Mouse (Mus musculus) kidney, adult 8-10 months (tissue): Measurements from ENCODE around the gene Fbxo39.

Experiments used
- DNase-seq, 2 experiments: peaks; one replicate each; pipeline ENCODE4 v3.0.0; 2022

Fbxo39 gene

GRCm38 (mm10) chr11:72314151-72314895 is at the start of gene Fbxo39:
Gene Fbxo39 (plus strand): TSS chr11:72314444.
- DNase-seq = no peak

GRCm38 (mm10) chr11:72265483-72265882 is 48.8 kb upstream of the Fbxo39 start:
- DNase-seq = no peak

- DNase-seq = peak; percentile 37 to 69
Measured at GRCm38 (mm10) chr11:72266207-72266959, 47.9 kb upstream of the Fbxo39 start.

GRCm38 (mm10) chr11:72266960-72267560 is 47.2 kb upstream of the Fbxo39 start, which contains the start of gene Slc13a5:
Gene Slc13a5 (minus strand): TSS chr11:72267222.
- DNase-seq = peak in 1 of 2 experiments; percentile 46

- no peak for DNase-seq
Measured at GRCm38 (mm10) chr11:72271761-72272160, 42.5 kb upstream of the Fbxo39 start.

GRCm38 (mm10) chr11:72273341-72273740 is 40.9 kb upstream of the Fbxo39 start:
- DNase-seq = no peak

GRCm38 (mm10) chr11:72281143-72281851 is 32.9 kb upstream of the Fbxo39 start:
- DNase-seq = no peak

- peak; percentile 30 to 64 for DNase-seq
Measured at GRCm38 (mm10) chr11:72281852-72282400, 32.3 kb upstream of the Fbxo39 start.

- DNase-seq = peak; percentile 13 to 66
Measured at GRCm38 (mm10) chr11:72283486-72284224, 30.6 kb upstream of the Fbxo39 start.

- no peak for DNase-seq
Measured at GRCm38 (mm10) chr11:72284532-72285182, 29.6 kb upstream of the Fbxo39 start.

- no peak for DNase-seq
Measured at GRCm38 (mm10) chr11:72285971-72286480, 28.2 kb upstream of the Fbxo39 start.

- DNase-seq = no peak
Measured at GRCm38 (mm10) chr11:72286651-72287050, 27.6 kb upstream of the Fbxo39 start.

- DNase-seq = no peak
Measured at GRCm38 (mm10) chr11:72287126-72287525, 27.1 kb upstream of the Fbxo39 start.

GRCm38 (mm10) chr11:72287543-72287942 is 26.7 kb upstream of the Fbxo39 start:
- no peak for DNase-seq

GRCm38 (mm10) chr11:72293116-72293515 is 21.1 kb upstream of the Fbxo39 start:
- DNase-seq = no peak

- DNase-seq = peak; percentile 61 to 63
Measured at GRCm38 (mm10) chr11:72301334-72301733, 12.9 kb upstream of the Fbxo39 start, which contains the start of gene Xaf1. Gene Xaf1 (plus strand): TSS chr11:72301629.

GRCm38 (mm10) chr11:72302230-72302629 is 12.0 kb upstream of the Fbxo39 start:
- DNase-seq = peak; percentile 26 to 28

- DNase-seq = no peak
Measured at GRCm38 (mm10) chr11:72307461-72307860, 6.8 kb upstream of the Fbxo39 start.

GRCm38 (mm10) chr11:72308982-72309381 is 5.3 kb upstream of the Fbxo39 start:
- DNase-seq = no peak

- no peak for DNase-seq
Measured at GRCm38 (mm10) chr11:72310491-72310890, 3.8 kb upstream of the Fbxo39 start.
